Mouse (Mus musculus) Patski (cell line): ENCODE data around the gene Olfr605. TPM values are rescaled to one million over a fixed set of nuclear protein-coding genes. Genes with fewer than 3 reads are reported as not detected.
"Not testable (repeated sequence)": the region's sequence is repeated elsewhere in the genome, so short reads cannot be mapped to it uniquely, and the experiment has no call there.

Experiments used
- ATAC-seq: fragments of 100-300 bp; one replicate; pipeline ENCODE4 v1.8.0; 2021
- CTCF ChIA-PET: fragments of 350-600 bp; sonication (Branson Sonifier 250); formaldehyde crosslinking; loops from one replicate; lab custom pipeline; 2022; ENCODE audit warnings: inconsistent platforms; lab: Charles Lee
- POLR2A ChIA-PET: fragments of 350-600 bp; sonication (Branson Sonifier 250); formaldehyde crosslinking; loops from one replicate; lab custom pipeline; 2022; ENCODE audit warnings: antibody characterized with exemption, inconsistent platforms; lab: Charles Lee
- DNase-seq: peaks from one replicate; pipeline ENCODE4 v3.0.0-alpha.2; 2011; ENCODE audit warnings: low read depth, low spot score
- H3K27me3 ChIP-seq: fragments of 371-371 bp; one replicate; pipeline ENCODE4 v1.5.1; 2021
- CTCF ChIP-seq: fragments of 100-300 bp; IDR thresholded peaks from one replicate; pipeline ENCODE4 v1.5.1; 2021
- in situ Hi-C: fragments of 300-500 bp; cut with MboI; formaldehyde crosslinking; loops from 3 replicates; pipeline ENCODE4 v1.11.1; 2018; ENCODE audit warnings: low pct_unique_long_range_greater_than_20kb, mixed read lengths
- polyA plus RNA-seq: library from polyadenylated mRNA; unstranded; gene quantifications from one replicate; pipeline ENCODE4 v1.2.3, GENCODE M21; 2021

Olfr605 gene
- polyA plus RNA-seq, result not detected

GRCm38 (mm10) chr7:103445339-103445738 is at the start of gene Olfr605:
TSS of gene Olfr605 (minus strand) at chr7:103445439.
- no peak for TF ChIP-seq CTCF
- POLR2A ChIA-PET, result no interaction called here
- CTCF ChIA-PET, result no interaction called here
- ATAC-seq (no peak), DNase-seq (no peak)
- no peaks in the 10 kb centered on the region for H3K27me3 ChIP-seq
- in situ Hi-C loops, result no loop called here

- H3K27me3 ChIP-seq, CTCF ChIA-PET, ATAC-seq, in situ Hi-C loops, DNase-seq, POLR2A ChIA-PET: not testable (repeated sequence)
Observed at GRCm38 (mm10) chr7:103477106-103477505, 31.9 kb upstream of the Olfr605 start.

GRCm38 (mm10) chr7:103469577-103469976 is 24.3 kb upstream of the Olfr605 start, which contains the start of gene Olfr608:
TSS of gene Olfr608 (plus strand) at chr7:103469877.
- no peak for ATAC-seq
- H3K27me3 ChIP-seq, result no peaks in the 10 kb centered on the region
- CTCF ChIA-PET, result no interaction called here
- in situ Hi-C loops, result no loop called here
- no peak for TF ChIP-seq CTCF
- POLR2A ChIA-PET, result no interaction called here
- DNase-seq, result no peak

- no peak for TF ChIP-seq CTCF
- no peaks in the 10 kb centered on the region for H3K27me3 ChIP-seq
- no peak for DNase-seq
- ChIA-PET CTCF (no interaction called here), POLR2A (no interaction called here)
- ATAC-seq, result no peak
- in situ Hi-C loops, result no loop called here
Observed at GRCm38 (mm10) chr7:103460590-103460989, 15.4 kb upstream of the Olfr605 start.

- CTCF ChIA-PET, result no interaction called here
- DNase-seq, result no peak
- in situ Hi-C loops, result no loop called here
- TF ChIP-seq CTCF, result no peak
- no peaks in the 10 kb centered on the region for H3K27me3 ChIP-seq
- ATAC-seq, result no peak
- POLR2A ChIA-PET, result no interaction called here
Observed at GRCm38 (mm10) chr7:103448746-103449145, 3.5 kb upstream of the Olfr605 start, which contains the start of gene Olfr606. TSS of gene Olfr606 (plus strand) at chr7:103449046.

GRCm38 (mm10) chr7:103414772-103415171 is 30.5 kb downstream of the Olfr605 start, which contains the start of gene Usp17lc:
TSS of gene Usp17lc (plus strand) at chr7:103415072.
- ATAC-seq, in situ Hi-C loops, CTCF ChIA-PET, DNase-seq, POLR2A ChIA-PET, H3K27me3 ChIP-seq: not testable (repeated sequence)

- in situ Hi-C loops, DNase-seq, CTCF ChIA-PET, H3K27me3 ChIP-seq, ATAC-seq, POLR2A ChIA-PET: not testable (repeated sequence)
Observed at GRCm38 (mm10) chr7:103406521-103407055, 38.7 kb downstream of the Olfr605 start.

- ChIA-PET POLR2A (no interaction called here), CTCF (no interaction called here)
- ATAC-seq (no peak), DNase-seq (no peak)
- TF ChIP-seq CTCF, result no peak
- no peaks in the 10 kb centered on the region for H3K27me3 ChIP-seq
- in situ Hi-C loops, result no loop called here
Observed at GRCm38 (mm10) chr7:103398981-103399380, 46.3 kb downstream of the Olfr605 start.

GRCm38 (mm10) chr7:103397758-103398157 is 47.5 kb downstream of the Olfr605 start:
- in situ Hi-C loops, result no loop called here
- POLR2A ChIA-PET, result no interaction called here
- CTCF ChIA-PET, result no interaction called here
- DNase-seq, result no peak
- ATAC-seq, result no peak
- TF ChIP-seq CTCF, result no peak
- no peaks in the 10 kb centered on the region for H3K27me3 ChIP-seq

Other genes starting within 250 kb of the Olfr605 start
- gene Olfr593, start 233.6 kb downstream of the Olfr605 start, polyA plus RNA-seq, result not detected
- not detected for gene Olfr594, start 228.4 kb downstream of the Olfr605 start, polyA plus RNA-seq
- gene Usp17ld, start 192.9 kb downstream of the Olfr605 start, polyA plus RNA-seq, result not detected
- gene Olfr596, start 139.8 kb downstream of the Olfr605 start, polyA plus RNA-seq, result not detected
- gene Olfr597, start 129.1 kb downstream of the Olfr605 start, polyA plus RNA-seq, result not detected
- gene Olfr598, start 121.9 kb downstream of the Olfr605 start, polyA plus RNA-seq, result not detected
- not detected for gene Olfr599, start 109.5 kb downstream of the Olfr605 start, polyA plus RNA-seq
- not detected for gene Olfr600, start 95.8 kb downstream of the Olfr605 start, polyA plus RNA-seq
- not detected for gene Olfr601, start 82.8 kb downstream of the Olfr605 start, polyA plus RNA-seq
- not detected for gene Olfr603, start 59.3 kb downstream of the Olfr605 start, polyA plus RNA-seq
- not detected for gene Usp17lc, start 30.4 kb downstream of the Olfr605 start, polyA plus RNA-seq
- gene Olfr606, start 3.6 kb upstream of the Olfr605 start, polyA plus RNA-seq, result not detected
- not detected for gene Olfr607, start 18.7 kb upstream of the Olfr605 start, polyA plus RNA-seq
- not detected for gene Olfr608, start 24.4 kb upstream of the Olfr605 start, polyA plus RNA-seq
- gene Olfr609, start 52.6 kb upstream of the Olfr605 start, polyA plus RNA-seq, result not detected
- not detected for gene Olfr610, start 66.7 kb upstream of the Olfr605 start, polyA plus RNA-seq
- not detected for gene Olfr611, start 75.4 kb upstream of the Olfr605 start, polyA plus RNA-seq
- not detected for gene Olfr612, start 97.3 kb upstream of the Olfr605 start, polyA plus RNA-seq
- 0.42 TPM for gene Olfr613, start 102.6 kb upstream of the Olfr605 start, polyA plus RNA-seq
- not detected for gene Olfr615, start 110.6 kb upstream of the Olfr605 start, polyA plus RNA-seq
- gene Olfr616, start 123.7 kb upstream of the Olfr605 start, polyA plus RNA-seq, result not detected
- gene Olfr617, start 127.6 kb upstream of the Olfr605 start, polyA plus RNA-seq, result not detected
- gene Olfr618, start 144.7 kb upstream of the Olfr605 start, polyA plus RNA-seq, result not detected
- not detected for gene Olfr619, start 155.1 kb upstream of the Olfr605 start, polyA plus RNA-seq
- gene Olfr620, start 167.1 kb upstream of the Olfr605 start, polyA plus RNA-seq, result not detected
- gene Olfr622, start 197.3 kb upstream of the Olfr605 start, polyA plus RNA-seq, result not detected
- gene Olfr623, start 218.3 kb upstream of the Olfr605 start, polyA plus RNA-seq, result not detected
- 0.15 TPM for gene Olfr624, start 225.8 kb upstream of the Olfr605 start, polyA plus RNA-seq
- not detected for gene Olfr625-ps1, start 237.3 kb upstream of the Olfr605 start, polyA plus RNA-seq